Mouse (Mus musculus): ENCODE data around the gene Pax1. TPM values are rescaled to one million over a fixed set of nuclear protein-coding genes. Genes with fewer than 3 reads are reported as not detected.

Gene Pax1
- polyA plus RNA-seq, 1 experiment from 2014 or later = 0.38 TPM

DNA sequence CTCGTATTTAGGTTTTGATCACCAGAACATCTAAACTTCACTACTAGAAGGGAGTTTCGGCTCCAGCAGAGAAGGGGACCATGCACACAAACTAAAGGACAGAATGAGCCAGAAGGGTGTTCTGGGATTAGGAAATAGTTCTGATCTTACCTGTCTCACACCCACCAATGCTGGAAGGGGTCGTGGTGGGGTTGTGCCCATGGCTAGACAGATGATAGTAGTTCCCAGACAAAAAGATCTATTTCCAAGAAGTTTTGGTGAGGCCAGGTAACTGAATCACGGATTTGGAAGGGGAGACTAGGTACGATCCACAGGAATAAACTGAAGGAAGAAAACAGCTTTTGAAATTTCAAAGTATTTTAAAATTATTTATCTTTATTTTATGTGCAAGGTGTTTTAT lies 8.4 kb downstream of the Pax1 start:
- no peak for ATAC-seq (ENCODE audit: low read depth)
- Histone ChIP-seq H3K9me3 (ENCODE audit: control insufficient read depth, low read length) (no peaks in the 10 kb centered on the region), H3K9ac (ENCODE audit: low read length) (no peak overlapping the region), H3K27ac (ENCODE audit: low read length) (no peak overlapping the region), H3K27me3 (ENCODE audit: control insufficient read depth, insufficient read depth, low read depth, low read length) (peaks cover 89% of the 10 kb centered on the region), H3K4me1 (replicated peaks; ENCODE audit: control insufficient read depth, insufficient read depth, low read length) (no peaks in the 10 kb centered on the region), H3K36me3 (ENCODE audit: control insufficient read depth, insufficient read depth, low read length) (no peaks in the 10 kb centered on the region), H3K4me2 (ENCODE audit: low read depth, low read length) (no peak overlapping the region), H3K4me3 (ENCODE audit: low read length) (no peak overlapping the region)
- WGBS = 13% methylated on average over 5 of the region's 5 CpGs

DNA sequence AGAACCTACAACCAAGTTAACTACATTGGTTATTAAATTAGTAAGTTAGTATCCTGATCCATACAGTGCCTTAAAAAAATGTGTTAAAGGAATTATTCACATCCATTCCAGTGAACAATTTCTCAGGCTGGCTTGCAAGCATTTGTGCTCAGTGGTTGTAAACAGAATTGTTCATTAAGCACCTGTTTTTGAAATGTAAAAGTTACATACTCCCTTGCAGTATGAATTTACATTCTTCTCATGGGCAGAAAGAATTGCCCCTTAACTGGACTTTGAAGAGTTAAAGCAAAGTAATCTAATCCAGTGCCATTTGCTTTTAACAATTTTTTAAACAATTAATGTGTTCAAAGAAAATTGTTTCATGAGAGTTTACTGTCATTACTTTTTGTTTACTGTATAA lies 9.6 kb downstream of the Pax1 start:
- no peaks in the 10 kb centered on the region for H3K4me1 ChIP-seq (replicated peaks; ENCODE audit: control insufficient read depth, insufficient read depth, low read length)
- H3K4me3 ChIP-seq (ENCODE audit: low read length) = no peak overlapping the region
- no peak overlapping the region for H3K9ac ChIP-seq (ENCODE audit: low read length)
- peaks cover 83% of the 10 kb centered on the region for H3K27me3 ChIP-seq (ENCODE audit: control insufficient read depth, insufficient read depth, low read depth, low read length)
- H3K36me3 ChIP-seq (ENCODE audit: control insufficient read depth, insufficient read depth, low read length) = no peaks in the 10 kb centered on the region
- H3K9me3 ChIP-seq (ENCODE audit: control insufficient read depth, low read length) = no peaks in the 10 kb centered on the region
- no peak overlapping the region for H3K4me2 ChIP-seq (ENCODE audit: low read depth, low read length)
- ATAC-seq (ENCODE audit: low read depth) = no peak
- H3K27ac ChIP-seq (ENCODE audit: low read length) = no peak overlapping the region

DNA sequence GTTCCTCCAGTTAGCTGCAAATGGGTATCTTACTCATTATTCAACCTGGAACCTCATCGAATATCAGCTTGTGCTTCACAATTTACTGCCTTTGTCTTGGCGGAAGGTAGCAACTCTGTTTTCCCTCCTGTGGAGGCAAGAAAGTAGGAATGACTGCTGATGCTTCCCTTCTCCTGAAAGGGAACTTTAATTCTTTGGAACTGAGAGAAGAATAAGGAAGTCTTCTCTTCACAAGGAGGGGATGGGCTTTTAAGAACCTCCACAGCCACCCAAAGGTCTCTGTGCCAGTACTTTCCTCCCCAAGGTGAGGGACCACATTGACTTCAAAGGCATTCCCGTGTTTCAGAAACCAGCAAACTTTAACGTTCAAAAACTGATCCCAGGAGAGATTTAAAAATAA lies 10.1 kb downstream of the Pax1 start:
- H3K27ac ChIP-seq (ENCODE audit: low read length) = no peak overlapping the region
- 6% methylated on average over 4 of the region's 4 CpGs for WGBS

DNA sequence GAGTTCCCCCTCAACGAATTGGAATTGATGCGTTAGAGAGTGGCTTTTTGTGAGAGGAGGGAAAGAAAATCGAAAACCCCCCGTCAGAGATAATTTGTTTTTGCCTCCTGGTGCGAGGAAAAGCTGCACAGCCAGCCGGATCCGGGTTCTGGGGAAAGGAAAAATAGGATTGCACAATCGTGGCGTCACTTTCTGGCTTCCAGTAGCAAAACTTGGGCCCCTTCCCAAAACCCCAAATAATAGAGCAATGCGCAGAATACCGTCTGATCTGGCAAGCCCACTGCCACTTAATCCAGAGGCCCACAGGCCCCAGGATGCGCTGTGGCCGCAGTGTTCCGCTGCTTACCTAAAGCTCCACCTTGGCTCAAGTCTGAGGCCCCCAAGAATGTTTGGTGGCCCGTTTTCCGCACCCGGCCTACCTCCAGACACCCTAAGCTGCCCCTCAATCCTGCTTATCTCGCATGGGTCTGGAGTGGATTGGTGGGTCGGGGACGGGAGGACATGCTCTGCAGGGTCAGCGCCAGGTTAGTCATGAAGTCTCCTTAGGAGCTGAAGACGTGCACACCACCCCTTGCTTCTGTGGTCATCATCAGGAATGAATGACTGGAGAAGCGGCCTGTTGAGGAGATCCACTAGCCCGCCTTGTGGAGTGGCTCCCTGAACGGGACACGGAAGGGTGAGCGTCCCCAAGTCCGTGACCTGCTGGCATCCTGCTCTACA lies 11.4 kb downstream of the Pax1 start:
- Histone ChIP-seq H3K36me3 (ENCODE audit: control insufficient read depth, insufficient read depth, low read length) (no peaks in the 10 kb centered on the region), H3K27ac (ENCODE audit: low read length) (no peak overlapping the region), H3K9ac (ENCODE audit: low read length) (no peak overlapping the region), H3K9me3 (ENCODE audit: control insufficient read depth, low read length) (no peaks in the 10 kb centered on the region), H3K27me3 (ENCODE audit: control insufficient read depth, insufficient read depth, low read depth, low read length) (peaks cover 79% of the 10 kb centered on the region), H3K4me2 (ENCODE audit: low read depth, low read length) (no peak overlapping the region), H3K4me3 (ENCODE audit: low read length) (no peak overlapping the region), H3K4me1 (replicated peaks; ENCODE audit: control insufficient read depth, insufficient read depth, low read length) (no peaks in the 10 kb centered on the region)
- WGBS = 2% methylated on average over 28 of the region's 28 CpGs
- ATAC-seq (ENCODE audit: low read depth) = 0 out of 2 replicates have a peak, but pooled peaks have one; percentile 15

More for the DNA sequence above, 10.1 kb downstream of the Pax1 start:
- no peak overlapping the region for H3K4me2 ChIP-seq (ENCODE audit: low read depth, low read length)
- no peaks in the 10 kb centered on the region for H3K9me3 ChIP-seq (ENCODE audit: control insufficient read depth, low read length)
- no peaks in the 10 kb centered on the region for H3K4me1 ChIP-seq (replicated peaks; ENCODE audit: control insufficient read depth, insufficient read depth, low read length)
- no peaks in the 10 kb centered on the region for H3K36me3 ChIP-seq (ENCODE audit: control insufficient read depth, insufficient read depth, low read length)
- H3K4me3 ChIP-seq (ENCODE audit: low read length) = no peak overlapping the region
- no peak overlapping the region for H3K9ac ChIP-seq (ENCODE audit: low read length)
- peaks cover 83% of the 10 kb centered on the region for H3K27me3 ChIP-seq (ENCODE audit: control insufficient read depth, insufficient read depth, low read depth, low read length)
- no peak for ATAC-seq (ENCODE audit: low read depth)

DNA sequence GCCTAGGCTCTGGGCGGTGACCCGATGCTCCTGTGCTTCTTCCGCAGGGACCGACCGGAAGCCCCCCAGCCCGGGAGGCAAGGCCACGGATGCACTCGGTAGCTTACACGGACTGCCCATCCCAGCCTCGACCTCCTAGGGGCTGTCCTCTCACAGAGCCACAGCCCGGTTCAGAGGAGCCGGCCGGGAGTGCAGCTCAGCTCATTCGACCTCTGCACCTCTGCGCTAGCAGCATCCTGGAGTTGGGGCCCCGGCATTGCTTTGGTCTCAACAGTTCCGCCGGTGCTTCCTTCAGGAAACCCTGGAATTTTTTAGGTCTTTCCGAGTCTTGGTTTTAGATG lies 11.9 kb downstream of the Pax1 start:
- H3K36me3 ChIP-seq (ENCODE audit: control insufficient read depth, insufficient read depth, low read length) = no peaks in the 10 kb centered on the region
- H3K4me2 ChIP-seq (ENCODE audit: low read depth, low read length) = no peak overlapping the region
- H3K4me3 ChIP-seq (ENCODE audit: low read length) = no peak overlapping the region
- H3K27ac ChIP-seq (ENCODE audit: low read length) = no peak overlapping the region
- H3K9ac ChIP-seq (ENCODE audit: low read length) = no peak overlapping the region
- 2% methylated on average over 19 of the region's 19 CpGs for WGBS
- no peaks in the 10 kb centered on the region for H3K4me1 ChIP-seq (replicated peaks; ENCODE audit: control insufficient read depth, insufficient read depth, low read length)
- H3K27me3 ChIP-seq (ENCODE audit: control insufficient read depth, insufficient read depth, low read depth, low read length) = peaks cover 75% of the 10 kb centered on the region
- ATAC-seq (ENCODE audit: low read depth) = no peak
- H3K9me3 ChIP-seq (ENCODE audit: control insufficient read depth, low read length) = no peaks in the 10 kb centered on the region

DNA sequence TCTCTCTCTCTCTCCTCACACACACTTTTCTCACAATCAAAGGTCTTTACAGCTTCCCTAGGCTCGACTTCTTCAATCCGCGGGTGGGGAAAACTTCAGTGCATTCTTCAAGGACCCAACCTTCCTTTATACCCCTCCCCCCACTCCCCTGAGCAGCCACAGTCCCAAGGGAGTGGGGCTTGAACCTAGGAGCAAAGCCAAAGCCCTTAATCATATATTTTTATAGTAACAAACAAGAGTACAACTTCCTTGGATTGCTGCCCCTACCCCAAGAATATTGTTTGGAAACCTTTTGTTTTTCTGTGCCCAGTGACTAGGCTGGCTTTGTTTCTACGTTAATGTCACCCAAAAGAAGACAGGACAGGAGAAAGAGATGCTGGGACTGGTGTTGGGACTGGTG lies 12.5 kb downstream of the Pax1 start:
- no peaks in the 10 kb centered on the region for H3K4me1 ChIP-seq (replicated peaks; ENCODE audit: control insufficient read depth, insufficient read depth, low read length)
- no peak overlapping the region for H3K4me2 ChIP-seq (ENCODE audit: low read depth, low read length)
- no peaks in the 10 kb centered on the region for H3K36me3 ChIP-seq (ENCODE audit: control insufficient read depth, insufficient read depth, low read length)
- no peak overlapping the region for H3K4me3 ChIP-seq (ENCODE audit: low read length)
- no peak for ATAC-seq (ENCODE audit: low read depth)
- no peak overlapping the region for H3K9ac ChIP-seq (ENCODE audit: low read length)
- WGBS = 1% methylated on average over 4 of the region's 4 CpGs
- H3K9me3 ChIP-seq (ENCODE audit: control insufficient read depth, low read length) = no peaks in the 10 kb centered on the region
- H3K27me3 ChIP-seq (ENCODE audit: control insufficient read depth, insufficient read depth, low read depth, low read length) = peaks cover 75% of the 10 kb centered on the region
- no peak overlapping the region for H3K27ac ChIP-seq (ENCODE audit: low read length)

DNA sequence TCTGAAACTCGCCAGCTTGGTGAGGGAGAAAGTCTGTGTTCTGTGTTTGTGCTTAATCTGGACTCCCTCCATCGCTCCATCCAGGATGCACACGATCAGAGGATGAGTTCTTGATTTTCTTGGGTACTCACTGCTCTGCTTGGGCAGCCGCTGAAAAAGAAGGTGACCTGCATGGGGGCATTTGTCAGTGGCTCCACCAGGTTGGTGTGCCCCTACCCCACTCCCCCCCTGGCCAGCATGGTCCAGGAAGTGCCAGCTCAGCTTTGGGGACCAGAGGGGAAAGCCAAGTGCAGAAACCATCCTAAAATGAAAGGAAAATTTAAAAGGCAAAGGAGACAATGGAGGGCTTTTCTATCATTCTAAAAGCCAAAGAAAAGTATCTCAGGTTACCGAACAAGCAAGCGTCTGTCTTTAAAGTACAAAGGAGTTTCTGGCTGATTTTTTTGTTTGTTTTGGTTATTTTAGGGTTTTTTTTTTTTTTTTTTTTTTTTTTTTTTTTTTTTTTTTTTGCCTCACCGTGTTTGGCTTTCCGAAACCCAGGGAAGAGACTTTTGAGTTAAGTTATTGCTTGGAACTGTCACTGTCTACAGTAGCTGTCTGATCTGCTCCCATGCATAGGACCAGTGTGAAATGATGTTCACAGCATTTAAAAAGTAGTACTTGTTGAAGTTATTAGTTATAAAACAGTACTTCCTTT lies 13.4 kb downstream of the Pax1 start:
- 9% methylated on average over 8 of the region's 8 CpGs for WGBS
- H3K36me3 ChIP-seq (ENCODE audit: control insufficient read depth, insufficient read depth, low read length) = no peaks in the 10 kb centered on the region
- H3K27ac ChIP-seq (ENCODE audit: low read length) = no peak overlapping the region
- H3K9me3 ChIP-seq (ENCODE audit: control insufficient read depth, low read length) = no peaks in the 10 kb centered on the region
- peaks cover 65% of the 10 kb centered on the region for H3K27me3 ChIP-seq (ENCODE audit: control insufficient read depth, insufficient read depth, low read depth, low read length)
- H3K9ac ChIP-seq (ENCODE audit: low read length) = no peak overlapping the region
- no peak for ATAC-seq (ENCODE audit: low read depth)
- H3K4me3 ChIP-seq (ENCODE audit: low read length) = no peak overlapping the region
- no peak overlapping the region for H3K4me2 ChIP-seq (ENCODE audit: low read depth, low read length)
- no peaks in the 10 kb centered on the region for H3K4me1 ChIP-seq (replicated peaks; ENCODE audit: control insufficient read depth, insufficient read depth, low read length)

DNA sequence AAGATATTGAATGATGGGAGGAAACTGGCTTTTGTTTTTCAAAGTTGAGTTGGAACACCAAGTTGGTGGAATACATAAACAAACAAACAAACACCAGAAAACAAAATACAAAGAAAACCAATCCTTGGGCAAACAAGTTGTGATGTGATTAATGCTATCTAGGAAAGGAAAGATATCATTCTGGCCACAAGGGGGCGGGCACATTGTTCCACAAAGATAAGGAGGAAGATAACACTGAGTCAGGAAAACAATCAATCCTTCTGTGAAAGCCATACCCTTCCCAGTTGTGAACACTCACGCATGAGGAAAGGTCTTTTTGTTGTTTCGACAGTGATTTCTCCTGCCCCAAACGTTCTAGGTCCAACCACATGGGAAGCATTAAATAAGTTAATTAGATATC lies 17.2 kb downstream of the Pax1 start:
- H3K4me3 ChIP-seq (ENCODE audit: low read length) = no peak overlapping the region
- WGBS = 10% methylated on average over 4 of the region's 4 CpGs
- no peaks in the 10 kb centered on the region for H3K36me3 ChIP-seq (ENCODE audit: control insufficient read depth, insufficient read depth, low read length)
- H3K27ac ChIP-seq (ENCODE audit: low read length) = no peak overlapping the region
- H3K4me2 ChIP-seq (ENCODE audit: low read depth, low read length) = no peak overlapping the region
- ATAC-seq (ENCODE audit: low read depth) = no peak
- no peaks in the 10 kb centered on the region for H3K4me1 ChIP-seq (replicated peaks; ENCODE audit: control insufficient read depth, insufficient read depth, low read length)
- H3K27me3 ChIP-seq (ENCODE audit: control insufficient read depth, insufficient read depth, low read depth, low read length) = peaks cover 32% of the 10 kb centered on the region
- H3K9me3 ChIP-seq (ENCODE audit: control insufficient read depth, low read length) = no peaks in the 10 kb centered on the region
- H3K9ac ChIP-seq (ENCODE audit: low read length) = no peak overlapping the region

DNA sequence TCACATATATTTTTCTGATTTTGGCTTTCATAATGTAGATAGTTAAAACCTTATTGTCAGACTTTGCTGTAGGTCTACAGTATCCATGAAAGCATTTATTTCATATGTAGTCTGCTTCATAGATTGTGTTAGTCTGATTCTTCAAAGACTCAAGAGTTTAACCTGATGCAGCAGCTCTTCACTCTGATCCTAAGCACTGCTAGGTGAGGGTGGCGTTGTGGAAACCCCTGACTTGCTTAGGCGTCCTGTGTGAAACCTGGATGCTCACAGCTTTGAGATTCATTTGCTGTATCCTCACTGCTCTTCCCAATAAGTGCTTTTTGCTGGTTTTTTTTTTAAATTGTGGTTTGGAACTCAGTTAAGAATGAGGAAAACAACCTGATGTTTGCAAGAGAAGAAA lies 21.6 kb downstream of the Pax1 start:
- no peak overlapping the region for H3K9ac ChIP-seq (ENCODE audit: low read length)
- 80% methylated on average over 2 of the region's 2 CpGs for WGBS
- no peak for ATAC-seq (ENCODE audit: low read depth)

More for the DNA sequence above, 21.6 kb downstream of the Pax1 start:
- no peak overlapping the region for H3K4me2 ChIP-seq (ENCODE audit: low read depth, low read length)
- no peak overlapping the region for H3K4me3 ChIP-seq (ENCODE audit: low read length)
- H3K4me1 ChIP-seq (replicated peaks; ENCODE audit: control insufficient read depth, insufficient read depth, low read length) = no peaks in the 10 kb centered on the region
- H3K27me3 ChIP-seq (ENCODE audit: control insufficient read depth, insufficient read depth, low read depth, low read length) = no peaks in the 10 kb centered on the region
- H3K27ac ChIP-seq (ENCODE audit: low read length) = no peak overlapping the region
- H3K9me3 ChIP-seq (ENCODE audit: control insufficient read depth, low read length) = no peaks in the 10 kb centered on the region
- no peaks in the 10 kb centered on the region for H3K36me3 ChIP-seq (ENCODE audit: control insufficient read depth, insufficient read depth, low read length)
